ENCODE assay signal across 9 mouse cellular contexts in genomic region chrX:60893720-60894543, GRCm38 (mm10). TPM values are rescaled to one million over a fixed set of nuclear protein-coding genes. Genes with fewer than 3 reads are reported as not detected.
A peak's percentile ranks its signal among the peaks of the same experiment; 100 is the strongest.
DNase-seq lines count a peak whose midpoint lies in the region; ATAC-seq and TF ChIP-seq lines count a peak whose summit lies in the region.
"Had no signal": no experiment of that assay in that cellular context is flagged by ENCODE, and none has a peak within 500 bp of the region (broad histone marks: within the 10 kb centered on the region; RNA-seq: fewer than 3 reads in every experiment).

No protein-coding gene starts in this region.

- DNase-seq in heart, postnatal 0 days (ENCODE audit: low spot score) = no peak
- DNase-seq in heart, adult 18-20 months = no peak
- peak; percentile 67 for DNase-seq in embryo, embryonic 10.5 days (ENCODE audit: low spot score)
- DNase-seq in urinary bladder, postnatal 10 days (ENCODE audit: low spot score) = no peak
- DNase-seq in adrenal gland, postnatal 36 days = no peak

- 18% methylated on average over 48 of the region's 59 CpGs for WGBS in heart, postnatal 0 days
- 25% methylated on average over 45 of the region's 59 CpGs for WGBS in hindbrain, embryonic 15.5 days
- WGBS in neural tube, embryonic 12.5 days = 24% methylated on average over 57 of the region's 59 CpGs

- no peak for TF ChIP-seq CTCF in heart, postnatal 0 days (IDR thresholded peaks at IDR 0.05; ENCODE audit: low read depth)

- H3K4me3 ChIP-seq in heart, postnatal 0 days (ENCODE audit: low read depth, low read length) = peak overlapping the region; percentile 53
- H3K4me3 ChIP-seq in hindbrain, embryonic 15.5 days = peak overlapping the region; percentile 52
- peak overlapping the region; percentile 52 for H3K4me3 ChIP-seq in neural tube, embryonic 12.5 days

- no peaks in the 10 kb centered on the region for H3K9me3 ChIP-seq in heart, postnatal 0 days (replicated peaks; ENCODE audit: control insufficient read depth, low read length)
- H3K9me3 ChIP-seq in hindbrain, embryonic 15.5 days = no peaks in the 10 kb centered on the region
- no peaks in the 10 kb centered on the region for H3K9me3 ChIP-seq in neural tube, embryonic 12.5 days

- H3K9ac ChIP-seq in heart, postnatal 0 days (replicated peaks; ENCODE audit: low read depth, low read length) = no peak overlapping the region
- no peak overlapping the region for H3K9ac ChIP-seq in hindbrain, embryonic 15.5 days
- 0 out of 2 replicates have a peak overlapping the region, but pooled peaks have one; percentile 8 for H3K9ac ChIP-seq in neural tube, embryonic 12.5 days

- peak overlapping the region; percentile 72 for H3K4me2 ChIP-seq in heart, postnatal 0 days (ENCODE audit: low read depth, low read length)
- H3K4me2 ChIP-seq in hindbrain, embryonic 15.5 days = peak overlapping the region; percentile 73
- peak overlapping the region; percentile 63 for H3K4me2 ChIP-seq in neural tube, embryonic 12.5 days (replicated peaks)

- H3K27ac ChIP-seq in heart, postnatal 0 days (ENCODE audit: low read depth) = no peak overlapping the region
- peak overlapping the region; percentile 39; the same call in 1 of the 2 replicates for H3K27ac ChIP-seq in hindbrain, embryonic 15.5 days (replicated peaks)
- H3K27ac ChIP-seq in neural tube, embryonic 12.5 days = no peak overlapping the region

- no peak for TF ChIP-seq EP300 in heart, postnatal 0 days (IDR thresholded peaks at IDR 0.05; ENCODE audit: low read depth)

- peaks cover 73% of the 10 kb centered on the region for H3K27me3 ChIP-seq in heart, postnatal 0 days (ENCODE audit: control insufficient read depth, insufficient read depth, low read length)
- peaks cover 13% of the 10 kb centered on the region; the same call in 1 of the 2 replicates for H3K27me3 ChIP-seq in hindbrain, embryonic 15.5 days
- 0 out of 2 replicates have a peak, but pooled peaks cover 3% of the 10 kb centered on the region for H3K27me3 ChIP-seq in neural tube, embryonic 12.5 days (replicated peaks)

- no peaks in the 10 kb centered on the region for H3K36me3 ChIP-seq in heart, postnatal 0 days (replicated peaks; ENCODE audit: control insufficient read depth, insufficient read depth, low read length)
- no peaks in the 10 kb centered on the region for H3K36me3 ChIP-seq in hindbrain, embryonic 15.5 days
- no peaks in the 10 kb centered on the region for H3K36me3 ChIP-seq in neural tube, embryonic 12.5 days
- H3K36me3 ChIP-seq: G1E had no signal

- ATAC-seq in heart, postnatal 0 days (ENCODE audit: insufficient read depth, low read depth) = no peak
- ATAC-seq in hindbrain, embryonic 15.5 days (ENCODE audit: low FRiP score, low read depth) = peak; percentile 19
- ATAC-seq in neural tube, embryonic 12.5 days (ENCODE audit: low FRiP score, low read depth) = peak; percentile 54
- no peak for ATAC-seq in erythroid progenitor cell, adult 5-6 weeks (replicated peaks; ENCODE audit: low FRiP score, poor library complexity, severe bottlenecking)

- H3K4me1 ChIP-seq in heart, postnatal 0 days (ENCODE audit: control insufficient read depth, insufficient read depth) = no peaks in the 10 kb centered on the region
- peaks cover 17% of the 10 kb centered on the region for H3K4me1 ChIP-seq in hindbrain, embryonic 15.5 days (replicated peaks)
- H3K4me1 ChIP-seq in neural tube, embryonic 12.5 days = no peaks in the 10 kb centered on the region

RNA-seq across cellular contexts. Expression of gene Sox3, which starts 0.7 kb away (rescaled TPM):
- not detected in 2 replicates for total RNA-seq in heart, postnatal 0 days (2014; rRNA removed; ENCODE audit: low replicate concordance)
- 0.05 and 0.07 TPM in 2 replicates for polyA plus RNA-seq in heart, postnatal 0 days (2015; fragmentation: Nextera tagmentation; extraction: Ambion mirVana)
- not detected for total RNA-seq in heart, adult 18-20 months (2021)
- 1.9 and 2.5 TPM in 2 replicates for polyA plus RNA-seq in hindbrain, embryonic 15.5 days (2015; fragmentation: Nextera tagmentation; extraction: Ambion mirVana)
- 3.8 and 5.1 TPM in 2 replicates for polyA plus RNA-seq in neural tube, embryonic 12.5 days (2016; fragmentation: Nextera tagmentation; extraction: Ambion mirVana)
- total RNA-seq in adrenal gland, postnatal 36 days (2021) = not detected
- total RNA-seq in erythroid progenitor cell, adult 5-6 weeks (2015; ENCODE audit: low replicate concordance) = not detected in 2 replicates
- total RNA-seq in erythroid progenitor cell, adult 5-6 weeks (2017; ENCODE audit: low replicate concordance) = not detected in 2 replicates
- total RNA-seq: G1E had no signal
- polyA plus RNA-seq: G1E had no signal

Comparison
In these comparisons a context has a peak if more than half of its experiments do, and no peak if none do; other contexts are left out.
1. ATAC-seq: peak in hindbrain, embryonic 15.5 days (single experiment) and neural tube, embryonic 12.5 days (single experiment); none in heart, postnatal 0 days (single experiment) and erythroid progenitor cell, adult 5-6 weeks (single experiment).
2. Peak in every context shown above with its lines, with median percentiles within 50 percentile points of each other: H3K4me2 ChIP-seq and H3K4me3 ChIP-seq.